Mouse (Mus musculus) layer of hippocampus, adult 6 months (tissue): Measurements from ENCODE around the gene Dgkh. TPM values are rescaled to one million over a fixed set of nuclear protein-coding genes. Genes with fewer than 3 reads are reported as not detected.

Experiments used
- long read RNA-seq, 2 experiments: library from polyadenylated mRNA; unstranded; transcript quantifications; one replicate each; pipeline ENCODE4 v2.0.0; 2019 to 2020
- polyA plus RNA-seq: library from polyadenylated mRNA; unstranded; fragments of <200 nt; fragmentation: Nextera tagmentation; gene quantifications from 2 replicates; pipeline ENCODE4 v1.2.3, GENCODE M21; 2021

Dgkh gene
- 6.1 and 6.8 TPM in 2 replicates for polyA plus RNA-seq
- long read RNA-seq, experiment 1, full-length matches to known transcripts, result 1 of 55 reads
- long read RNA-seq, experiment 1, partial matches to known transcripts, result 20 of 55 reads
- long read RNA-seq, experiment 1, other reads (novel, unspliced or antisense), result 34 of 55 reads
- long read RNA-seq, experiment 2, full-length matches to known transcripts, result 8 of 64 reads
- long read RNA-seq, experiment 2, partial matches to known transcripts, result 24 of 64 reads
- long read RNA-seq, experiment 2, other reads (novel, unspliced or antisense), result 32 of 64 reads

DNA sequence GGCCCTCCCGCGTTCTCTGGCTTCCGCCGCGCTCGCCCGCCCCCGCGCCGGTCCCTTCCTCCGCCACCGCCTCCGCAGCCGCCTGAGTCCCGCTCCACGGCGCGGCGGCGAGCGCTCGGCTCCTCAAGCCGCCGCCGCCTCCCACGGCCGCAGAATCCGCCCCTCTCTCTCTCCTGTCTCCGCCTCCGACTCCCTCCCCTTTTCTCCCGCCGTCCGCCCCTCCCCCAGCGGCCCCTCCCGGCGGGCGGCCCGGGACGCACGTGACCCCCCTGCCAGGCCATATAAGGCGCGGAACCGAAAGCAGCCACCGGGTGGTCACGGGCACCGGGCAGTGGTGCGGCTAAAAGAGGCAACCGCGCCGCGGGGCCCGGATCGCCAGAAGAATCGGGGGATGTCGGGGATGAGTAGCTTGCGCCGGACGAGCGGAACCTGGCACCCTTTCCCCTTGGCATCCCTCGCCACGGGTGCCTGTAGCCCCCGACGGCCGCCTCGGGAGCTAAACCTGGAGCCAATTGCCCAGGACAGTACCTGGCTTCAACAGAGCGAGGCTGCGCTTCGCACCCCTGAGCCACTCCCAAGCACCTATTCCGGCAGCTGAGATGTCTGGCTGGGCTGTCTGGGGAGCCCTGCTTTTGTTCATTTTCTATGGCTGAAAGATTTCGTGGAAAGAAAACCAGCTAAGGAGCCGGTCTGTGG lies at the start of gene Dgkh:
Gene Dgkh, minus strand, starts transcription at position 160 of the 696 bp plus-strand sequence.

DNA sequence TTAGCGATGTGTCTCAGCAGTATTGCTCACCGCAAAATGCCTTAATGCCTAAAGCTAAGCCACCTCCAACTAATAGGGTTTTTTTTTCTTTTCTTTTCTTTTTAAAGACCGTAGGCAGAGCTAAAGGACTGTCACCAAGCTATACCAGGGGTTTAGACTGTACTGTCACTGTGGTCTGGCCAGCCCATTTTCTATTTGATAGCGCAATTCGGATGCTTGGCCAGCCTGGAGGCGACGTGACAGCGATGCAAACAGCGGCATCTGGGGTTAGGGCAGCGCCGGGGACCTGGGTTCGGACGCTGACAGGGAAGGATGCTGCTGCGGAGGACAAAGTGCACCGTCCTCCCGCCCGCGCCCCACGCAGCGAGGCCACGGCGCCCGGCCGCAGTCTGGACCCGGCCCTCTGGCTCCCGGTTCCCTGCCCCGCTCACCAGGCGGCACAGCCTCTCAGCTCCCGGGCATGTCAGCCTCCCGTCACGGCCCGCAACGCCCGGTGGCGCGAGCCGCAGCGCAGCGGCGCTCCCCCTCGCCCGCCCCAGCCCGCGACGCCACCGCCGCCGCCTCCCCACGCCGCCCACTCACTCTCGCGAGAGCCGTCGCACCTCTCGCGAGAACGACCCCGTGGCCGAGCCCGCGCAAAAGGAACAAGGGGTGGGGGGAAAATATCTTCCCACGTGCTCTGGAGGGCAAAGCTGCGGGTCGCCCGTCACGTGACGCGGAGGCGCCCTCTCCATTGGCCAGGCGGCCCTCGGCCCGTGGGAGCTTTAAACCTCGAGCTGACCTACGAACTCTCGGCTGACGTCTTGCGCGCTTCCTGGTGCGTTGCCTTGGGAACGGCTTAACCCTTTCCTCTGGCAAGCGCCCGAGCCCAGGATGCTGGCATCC lies 196.1 kb downstream of the Dgkh start, which contains the start of gene Akap11:
Gene Akap11, minus strand, starts transcription at position 528 of the 885 bp plus-strand sequence.

Other genes starting within 250 kb of the Dgkh start
- 22.9 and 26.1 TPM in 2 replicates for gene Akap11, start 196.0 kb downstream of the Dgkh start, polyA plus RNA-seq
- 11.7 and 12.5 TPM in 2 replicates for gene Vwa8, start 116.3 kb upstream of the Dgkh start, polyA plus RNA-seq